Mouse (Mus musculus): ENCODE measurements around the gene Exoc7.

- no peak for TF ChIP-seq CTCF (IDR thresholded peaks at IDR 0.05; ENCODE audit: low read depth)
- TF ChIP-seq EP300 (IDR thresholded peaks at IDR 0.05; ENCODE audit: low read depth) = no peak
Measured at GRCm38 (mm10) chr11:116245616-116246015, 61.4 kb downstream of the Exoc7 start.

All from heart, postnatal 0 days (tissue).